Mouse (Mus musculus): ENCODE results near the gene Ctrc. TPM values are rescaled to one million over a fixed set of nuclear protein-coding genes. Genes with fewer than 3 reads are reported as not detected.

The Ctrc gene
- not detected for total RNA-seq (2021)
- not detected in 2 replicates for polyA plus RNA-seq (2012; rRNA removed)
- long read RNA-seq, result 0 reads

GRCm38 (mm10) chr4:141845999-141846398 is at the start of gene Ctrc:
TSS of gene Ctrc (minus strand) at chr4:141846359.
- DNase-seq, result no peak

GRCm38 (mm10) chr4:141895772-141896171 is 49.6 kb upstream of the Ctrc start:
- no peak for DNase-seq

GRCm38 (mm10) chr4:141893157-141893784 is 47.1 kb upstream of the Ctrc start:
- DNase-seq, result no peak

- no peak for DNase-seq
Measured at GRCm38 (mm10) chr4:141886385-141886968, 40.3 kb upstream of the Ctrc start.

GRCm38 (mm10) chr4:141885451-141885850 is 39.3 kb upstream of the Ctrc start:
- DNase-seq, result no peak

- DNase-seq, result no peak
Measured at GRCm38 (mm10) chr4:141882858-141883257, 36.7 kb upstream of the Ctrc start.

- no peak for DNase-seq
Measured at GRCm38 (mm10) chr4:141881950-141882349, 35.8 kb upstream of the Ctrc start.

- no peak for DNase-seq
Measured at GRCm38 (mm10) chr4:141881289-141881914, 35.2 kb upstream of the Ctrc start.

- no peak for DNase-seq
Measured at GRCm38 (mm10) chr4:141879875-141880274, 33.7 kb upstream of the Ctrc start.

GRCm38 (mm10) chr4:141879074-141879473 is 32.9 kb upstream of the Ctrc start:
- no peak for DNase-seq

- no peak for DNase-seq
Measured at GRCm38 (mm10) chr4:141878621-141879020, 32.5 kb upstream of the Ctrc start.

- DNase-seq, result no peak
Measured at GRCm38 (mm10) chr4:141875481-141876108, 29.4 kb upstream of the Ctrc start.

GRCm38 (mm10) chr4:141874601-141875460 is 28.7 kb upstream of the Ctrc start, which contains the start of gene Efhd2:
TSS of gene Efhd2 (minus strand) at chr4:141874920.
- peak; percentile 91 for DNase-seq

- DNase-seq, result no peak
Measured at GRCm38 (mm10) chr4:141874111-141874600, 28.0 kb upstream of the Ctrc start.

GRCm38 (mm10) chr4:141872977-141873376 is 26.8 kb upstream of the Ctrc start:
- DNase-seq, result no peak

GRCm38 (mm10) chr4:141871909-141872308 is 25.8 kb upstream of the Ctrc start:
- no peak for DNase-seq

GRCm38 (mm10) chr4:141871333-141871725 is 25.2 kb upstream of the Ctrc start:
- DNase-seq, result no peak

GRCm38 (mm10) chr4:141870666-141871332 is 24.6 kb upstream of the Ctrc start:
- no peak for DNase-seq

GRCm38 (mm10) chr4:141869436-141870215 is 23.5 kb upstream of the Ctrc start:
- DNase-seq, result peak; percentile 62

- no peak for DNase-seq
Measured at GRCm38 (mm10) chr4:141868051-141868450, 21.9 kb upstream of the Ctrc start.

Measured in adrenal gland, adult 2 months (tissue).